Mouse (Mus musculus) neural tube, embryonic 14.5 days (tissue): ENCODE data around the gene Tmem230. TPM values are rescaled to one million over a fixed set of nuclear protein-coding genes. Genes with fewer than 3 reads are reported as not detected.
A peak's percentile ranks its signal among the peaks of the same experiment; 100 is the strongest.

Experiments
- ATAC-seq: fragments of 200-750 bp; cut with Nextera tagmentation; 2 replicates; pipeline ENCODE4 v1.8.0; 2017; ENCODE audit warnings: low read depth, mild to moderate bottlenecking, moderate TSS enrichment, moderate library complexity
- H3K27ac ChIP-seq: fragments of 300-500 bp; sonication (generic); 2 replicates; pipeline ENCODE4 v1.5.1; 2014; ENCODE audit warnings: low read depth, mild to moderate bottlenecking, control low read depth, low read length, moderate library complexity, mixed read lengths
- H3K27me3 ChIP-seq: fragments of 300-500 bp; sonication (generic); 2 replicates; pipeline ENCODE4 v1.6.1; 2014; ENCODE audit warnings: low read length; ENCODE audit not compliant: control insufficient read depth, insufficient read depth
- H3K36me3 ChIP-seq: fragments of 300-500 bp; sonication (generic); 2 replicates; pipeline ENCODE4 v1.6.1; 2014; ENCODE audit warnings: low read length, mixed read lengths; ENCODE audit not compliant: control insufficient read depth, insufficient read depth
- H3K4me1 ChIP-seq: fragments of 300-500 bp; sonication (generic); 2 replicates; pipeline ENCODE4 v1.6.1; 2014; ENCODE audit warnings: low read length; ENCODE audit not compliant: control insufficient read depth, insufficient read depth
- H3K4me2 ChIP-seq: fragments of 300-500 bp; sonication (generic); 2 replicates; pipeline ENCODE4 v1.6.1; 2014; ENCODE audit warnings: mild to moderate bottlenecking, low read depth, low read length, control low read depth
- H3K4me3 ChIP-seq: fragments of 300-500 bp; sonication (generic); 2 replicates; pipeline ENCODE4 v1.5.1; 2014; ENCODE audit warnings: low read depth, low read length, control low read depth, mixed read lengths
- H3K9ac ChIP-seq: fragments of 300-500 bp; sonication (generic); replicated peaks from 2 replicates; pipeline ENCODE4 v1.6.1; 2014; ENCODE audit warnings: low read depth, mild to moderate bottlenecking, control low read depth, low read length, mixed read lengths
- H3K9me3 ChIP-seq: fragments of 300-500 bp; sonication (generic); 2 replicates; pipeline ENCODE4 v1.6.1; 2016; ENCODE audit warnings: low read length; ENCODE audit not compliant: control insufficient read depth
- WGBS: fragments of 180-500 bp; shearing (Covaris S2); extraction: QIAGEN DNeasy Blood & Tissue Kit; methylation state at CpG from one replicate; pipeline ENCODE4 v1.1.7; 2014; 5-methylcytosine and 5-hydroxymethylcytosine counted together
- polyA plus RNA-seq: library from polyadenylated mRNA; unstranded; fragments of >200 nt; fragmentation: Nextera tagmentation; extraction: Ambion mirVana; gene quantifications from 2 replicates; pipeline ENCODE4 v1.2.1, GENCODE M21; 2014

The Tmem230 gene
- polyA plus RNA-seq, 1 experiment from 2014 or later, result 44.8 TPM

- Histone ChIP-seq H3K9me3 (no peaks in the 10 kb centered on the region), H3K27me3 (no peaks in the 10 kb centered on the region)
These were observed 16.0 kb upstream of the Tmem230 start for GRCm38 (mm10) chr2:132263421-132264265.

GRCm38 (mm10) chr2:132262879-132263398, 15.3 kb upstream of the Tmem230 start, which contains the start of gene Cds2:
Gene Cds2 (plus strand): TSS chr2:132263148.
- Histone ChIP-seq H3K4me2 (peak within 1 kb of the TSS; percentile 75), H3K36me3 (no peaks in the 10 kb centered on the region), H3K4me1 (peaks cover 6% of the 10 kb centered on the region), H3K4me3 (peak within 1 kb of the TSS; percentile 69), H3K27ac (peak within 1 kb of the TSS; percentile 63), H3K27me3 (no peaks in the 10 kb centered on the region), H3K9ac (peak within 1 kb of the TSS; percentile 80), H3K9me3 (no peaks in the 10 kb centered on the region)
- under 1% methylated on average over 49 of the region's 49 CpGs for WGBS
- peak; percentile 98 for ATAC-seq

More at GRCm38 (mm10) chr2:132263421-132264265, 16.0 kb upstream of the Tmem230 start:
- Histone ChIP-seq H3K4me1 (peaks cover 6% of the 10 kb centered on the region), H3K4me3 (peak overlapping the region; percentile 69), H3K9ac (peak overlapping the region; percentile 80), H3K36me3 (no peaks in the 10 kb centered on the region), H3K27ac (peak overlapping the region; percentile 63), H3K4me2 (peak overlapping the region; percentile 75)
- whole genome bisulfite sequencing, result under 1% methylated on average over 47 of the region's 47 CpGs
- peak; percentile 57 for ATAC-seq

- no peaks in the 10 kb centered on the region for H3K9me3 ChIP-seq
- H3K27me3 ChIP-seq, result no peaks in the 10 kb centered on the region
- no peak for ATAC-seq
- no peak overlapping the region for H3K27ac ChIP-seq
- no peak overlapping the region for H3K4me2 ChIP-seq
- 78% methylated on average over 6 of the region's 6 CpGs for WGBS
- no peaks in the 10 kb centered on the region for H3K36me3 ChIP-seq
- no peak overlapping the region for H3K4me3 ChIP-seq
- no peak overlapping the region for H3K9ac ChIP-seq
- H3K4me1 ChIP-seq, result peaks cover 6% of the 10 kb centered on the region
These were observed 14.6 kb upstream of the Tmem230 start for GRCm38 (mm10) chr2:132262175-132262574.

- Histone ChIP-seq H3K4me3 (no peak overlapping the region), H3K9ac (no peak overlapping the region), H3K27me3 (no peaks in the 10 kb centered on the region), H3K36me3 (no peaks in the 10 kb centered on the region), H3K9me3 (no peaks in the 10 kb centered on the region), H3K4me2 (no peak overlapping the region), H3K4me1 (peaks cover 6% of the 10 kb centered on the region), H3K27ac (no peak overlapping the region)
- WGBS, result 90% methylated on average over 3 of the region's 3 CpGs
- ATAC-seq, result no peak
These were observed 13.0 kb upstream of the Tmem230 start for GRCm38 (mm10) chr2:132260601-132261000.

GRCm38 (mm10) chr2:132257350-132258068, 9.9 kb upstream of the Tmem230 start:
- no peaks in the 10 kb centered on the region for H3K27me3 ChIP-seq
- H3K36me3 ChIP-seq, result no peaks in the 10 kb centered on the region
- no peak overlapping the region for H3K27ac ChIP-seq
- no peak overlapping the region for H3K9ac ChIP-seq
- no peak overlapping the region for H3K4me3 ChIP-seq
- 92% methylated on average over 6 of the region's 6 CpGs for WGBS
- H3K9me3 ChIP-seq, result no peaks in the 10 kb centered on the region
- no peak overlapping the region for H3K4me2 ChIP-seq
- H3K4me1 ChIP-seq, result 0 out of 2 replicates have a peak, but pooled peaks cover 3% of the 10 kb centered on the region
- ATAC-seq, result no peak

- H3K4me1 ChIP-seq, result peaks cover 6% of the 10 kb centered on the region; the same call in 1 of the 2 replicates
- H3K27me3 ChIP-seq, result no peaks in the 10 kb centered on the region
- no peaks in the 10 kb centered on the region for H3K9me3 ChIP-seq
- peak overlapping the region; percentile 69 for H3K4me2 ChIP-seq
- H3K9ac ChIP-seq, result 0 out of 2 replicates have a peak overlapping the region, but pooled peaks have one; percentile 11
- 3% methylated on average over 7 of the region's 7 CpGs for WGBS
- peak overlapping the region; percentile 40 for H3K4me3 ChIP-seq
- H3K27ac ChIP-seq, result peak overlapping the region; percentile 71; the same call in 1 of the 2 replicates
- no peak for ATAC-seq
- 0 out of 2 replicates have a peak, but pooled peaks cover 2% of the 10 kb centered on the region for H3K36me3 ChIP-seq
These were observed 6.0 kb upstream of the Tmem230 start for GRCm38 (mm10) chr2:132253603-132254002.

- H3K27ac ChIP-seq, result peak within 1 kb of the TSS; percentile 71
- peak within 1 kb of the TSS; percentile 42 for H3K9ac ChIP-seq
- peak within 1 kb of the TSS; percentile 69 for H3K4me2 ChIP-seq
- H3K27me3 ChIP-seq, result no peaks in the 10 kb centered on the region
- peak; percentile 99 for ATAC-seq
- 0 out of 2 replicates have a peak, but pooled peaks cover 2% of the 10 kb centered on the region for H3K36me3 ChIP-seq
- peak within 1 kb of the TSS; percentile 40 for H3K4me3 ChIP-seq
- H3K9me3 ChIP-seq, result no peaks in the 10 kb centered on the region
- peaks cover 10% of the 10 kb centered on the region for H3K4me1 ChIP-seq
- under 1% methylated on average over 79 of the region's 79 CpGs for WGBS
These were observed 5.2 kb upstream of the Tmem230 start, which contains the start of gene Pcna for GRCm38 (mm10) chr2:132252542-132253528. Gene Pcna (minus strand): TSS chr2:132253314.

- Histone ChIP-seq H3K27me3 (no peaks in the 10 kb centered on the region), H3K4me1 (peaks cover 11% of the 10 kb centered on the region), H3K4me2 (peak overlapping the region; percentile 69), H3K4me3 (peak overlapping the region; percentile 40), H3K9ac (peak overlapping the region; percentile 42; the same call in 1 of the 2 replicates), H3K36me3 (0 out of 2 replicates have a peak, but pooled peaks cover 2% of the 10 kb centered on the region), H3K27ac (no peak overlapping the region), H3K9me3 (no peaks in the 10 kb centered on the region)
- no peak for ATAC-seq
- WGBS, result 11% methylated on average over 8 of the region's 8 CpGs
These were observed 4.3 kb upstream of the Tmem230 start for GRCm38 (mm10) chr2:132251911-132252310.
